8 mouse cellular contexts compared by ENCODE assay signal in genomic region chr11:120492024-120492877, GRCm38 (mm10). TPM values are rescaled to one million over a fixed set of nuclear protein-coding genes. Genes with fewer than 3 reads are reported as not detected.
DNase-seq lines count a peak whose midpoint lies in the region; ATAC-seq and TF ChIP-seq lines count a peak whose summit lies in the region.

No protein-coding gene starts in this region.

- TF ChIP-seq POLR2A in olfactory bulb, adult 2 months (IDR thresholded peaks at IDR 0.05; ENCODE audit: insufficient read depth, low read depth, low read length): no peak

- peaks cover 45% of the 10 kb centered on the region for H3K36me3 ChIP-seq in lung, embryonic 15.5 days

- peak; percentile 58 for ATAC-seq in granulocyte monocyte progenitor cell, adult 5-6 weeks (replicated peaks; ENCODE audit: poor library complexity, severe bottlenecking)
- peak; percentile 21; the same call in 1 of the 2 replicates for ATAC-seq in lung, embryonic 15.5 days (ENCODE audit: borderline replicate concordance, extremely low read depth, low FRiP score, low TSS enrichment)

- peaks cover 37% of the 10 kb centered on the region for H3K4me1 ChIP-seq in lung, embryonic 15.5 days
- peaks cover 17% of the 10 kb centered on the region for H3K4me1 ChIP-seq in olfactory bulb, adult 2 months (ENCODE audit: control insufficient read depth, insufficient read depth, low read length)

- peak overlapping the region; percentile 86 for H3K9ac ChIP-seq in lung, embryonic 15.5 days

- H3K9me3 ChIP-seq in lung, embryonic 15.5 days: no peaks in the 10 kb centered on the region

- no peaks in the 10 kb centered on the region for H3K27me3 ChIP-seq in lung, embryonic 15.5 days

- WGBS in lung, embryonic 15.5 days: under 1% methylated on average over 48 of the region's 48 CpGs
- WGBS in olfactory bulb, adult 2 months: under 1% methylated on average over 48 of the region's 48 CpGs

- H3K4me3 ChIP-seq in lung, embryonic 15.5 days: peak overlapping the region; percentile 99
- peak overlapping the region; percentile 79 for H3K4me3 ChIP-seq in olfactory bulb, adult 2 months (ENCODE audit: insufficient read depth, low read depth, low read length)

- TF ChIP-seq CTCF in olfactory bulb, adult 2 months (IDR thresholded peaks at IDR 0.05; ENCODE audit: insufficient read depth, low read depth, low read length): no peak

- peak overlapping the region; percentile 93 for H3K4me2 ChIP-seq in lung, embryonic 15.5 days

- H3K27ac ChIP-seq in lung, embryonic 15.5 days: peak overlapping the region; percentile 85
- no peak overlapping the region for H3K27ac ChIP-seq in olfactory bulb, adult 2 months (ENCODE audit: insufficient read depth, low read depth, low read length)

- peak; percentile 28 to 40 for DNase-seq in left cerebral cortex, postnatal 25 days (ENCODE audit: low spot score in 2 of 2)
- DNase-seq in left cerebral cortex, postnatal 10 days (ENCODE audit: extremely low spot score in 1 of 2, low spot score in 2 of 2): no peak
- peak; percentile 58 for DNase-seq in brain, adult 2 months (ENCODE audit: low read depth, low spot score)
- DNase-seq in kidney, adult 11 months: peak; percentile 71
- no peak for DNase-seq in layer of hippocampus, postnatal 36 days

- intact Hi-C loops in left cerebral cortex, postnatal 25 days (cut with DNase I): no loop called here
- intact Hi-C loops in left cerebral cortex, postnatal 10 days (cut with DNase I): no loop called here

RNA-seq across cellular contexts. Expression of gene Slc25a10, which starts 0.6 kb away (rescaled TPM):
- 10 to 100 TPM; 18.4 to 20.5 TPM for total RNA-seq in left cerebral cortex, postnatal 25 days (2021)
- total RNA-seq in left cerebral cortex, postnatal 10 days (2021): 10 to 100 TPM; 23.4 to 26.6 TPM
- 20.6 and 21.3 TPM in 2 replicates for total RNA-seq in granulocyte monocyte progenitor cell, adult 5-6 weeks (2014; fragmentation: Nextera tagmentation)
- 20.5 and 26.2 TPM in 2 replicates for total RNA-seq in granulocyte monocyte progenitor cell, adult 5-6 weeks (2017)
- 67.5 and 70.9 TPM in 2 replicates for polyA plus RNA-seq in lung, embryonic 15.5 days (2015; fragmentation: Nextera tagmentation; extraction: Ambion mirVana)
- not detected in 2 replicates for polyA plus RNA-seq in olfactory bulb, adult 2 months (2012; ENCODE audit: insufficient read depth, insufficient read length, low replicate concordance, missing spikeins)
- total RNA-seq in layer of hippocampus, postnatal 36 days (2021): 10 to 100 TPM; 18.7 to 20.4 TPM

RNA-seq across cellular contexts. Expression of gene Mrpl12, which starts 7.8 kb away (rescaled TPM):
- 10 to 100 TPM; 72.6 to 75.2 TPM for total RNA-seq in left cerebral cortex, postnatal 25 days (2021)
- 10 to 100 TPM; 76.6 to 79.1 TPM for total RNA-seq in left cerebral cortex, postnatal 10 days (2021)
- 113 and 121 TPM in 2 replicates for total RNA-seq in granulocyte monocyte progenitor cell, adult 5-6 weeks (2014; fragmentation: Nextera tagmentation)
- 131 and 159 TPM in 2 replicates for total RNA-seq in granulocyte monocyte progenitor cell, adult 5-6 weeks (2017)
- polyA plus RNA-seq in lung, embryonic 15.5 days (2015; fragmentation: Nextera tagmentation; extraction: Ambion mirVana): 125 and 133 TPM in 2 replicates
- not detected in 2 replicates for polyA plus RNA-seq in olfactory bulb, adult 2 months (2012; ENCODE audit: insufficient read depth, insufficient read length, low replicate concordance, missing spikeins)
- total RNA-seq in layer of hippocampus, postnatal 36 days (2021): 10 to 100 TPM; 70.4 to 71.7 TPM

RNA-seq across cellular contexts. Expression of gene Arl16, which starts 24.8 kb away (rescaled TPM):
- total RNA-seq in left cerebral cortex, postnatal 25 days (2021): 10 to 100 TPM; 56.7 to 58.1 TPM
- total RNA-seq in left cerebral cortex, postnatal 10 days (2021): 10 to 100 TPM; 60.9 to 61.0 TPM
- 11.7 and 15.1 TPM in 2 replicates for total RNA-seq in granulocyte monocyte progenitor cell, adult 5-6 weeks (2014; fragmentation: Nextera tagmentation)
- 19.2 and 22.4 TPM in 2 replicates for total RNA-seq in granulocyte monocyte progenitor cell, adult 5-6 weeks (2017)
- 43.8 and 44.6 TPM in 2 replicates for polyA plus RNA-seq in lung, embryonic 15.5 days (2015; fragmentation: Nextera tagmentation; extraction: Ambion mirVana)
- not detected in 2 replicates for polyA plus RNA-seq in olfactory bulb, adult 2 months (2012; ENCODE audit: insufficient read depth, insufficient read length, low replicate concordance, missing spikeins)
- total RNA-seq in layer of hippocampus, postnatal 36 days (2021): 10 to 100 TPM; 48.3 to 49.8 TPM

RNA-seq across cellular contexts. Expression of gene Ccdc137, which starts 34.3 kb away (rescaled TPM):
- total RNA-seq in left cerebral cortex, postnatal 25 days (2021): 10 to 100 TPM; 21.5 to 29.0 TPM
- 10 to 100 TPM; 16.8 to 20.8 TPM for total RNA-seq in left cerebral cortex, postnatal 10 days (2021)
- 35.6 and 43.0 TPM in 2 replicates for total RNA-seq in granulocyte monocyte progenitor cell, adult 5-6 weeks (2014; fragmentation: Nextera tagmentation)
- 39.4 and 57.7 TPM in 2 replicates for total RNA-seq in granulocyte monocyte progenitor cell, adult 5-6 weeks (2017)
- 31.2 and 35.5 TPM in 2 replicates for polyA plus RNA-seq in lung, embryonic 15.5 days (2015; fragmentation: Nextera tagmentation; extraction: Ambion mirVana)
- polyA plus RNA-seq in olfactory bulb, adult 2 months (2012; ENCODE audit: insufficient read depth, insufficient read length, low replicate concordance, missing spikeins): not detected in 2 replicates
- total RNA-seq in layer of hippocampus, postnatal 36 days (2021): 10 to 100 TPM; 25.3 to 31.8 TPM

RNA-seq across cellular contexts. Expression of gene Oxld1, which starts 34.4 kb away (rescaled TPM):
- 10 to 100 TPM; 12.6 to 15.9 TPM for total RNA-seq in left cerebral cortex, postnatal 25 days (2021)
- 10 to 100 TPM; 10.6 to 13.8 TPM for total RNA-seq in left cerebral cortex, postnatal 10 days (2021)
- 7.9 and 8.6 TPM in 2 replicates for total RNA-seq in granulocyte monocyte progenitor cell, adult 5-6 weeks (2014; fragmentation: Nextera tagmentation)
- total RNA-seq in granulocyte monocyte progenitor cell, adult 5-6 weeks (2017): 12.8 and 19.5 TPM in 2 replicates
- polyA plus RNA-seq in lung, embryonic 15.5 days (2015; fragmentation: Nextera tagmentation; extraction: Ambion mirVana): 12.7 and 13.0 TPM in 2 replicates
- polyA plus RNA-seq in olfactory bulb, adult 2 months (2012; ENCODE audit: insufficient read depth, insufficient read length, low replicate concordance, missing spikeins): not detected in 2 replicates
- 10 to 100 TPM; 13.2 to 15.6 TPM for total RNA-seq in layer of hippocampus, postnatal 36 days (2021)

Comparison
In these comparisons a context has a peak if more than half of its experiments do, and no peak if none do; other contexts are left out.
1. DNase-seq: peak in left cerebral cortex, postnatal 25 days (2 of 2), brain, adult 2 months (single experiment) and kidney, adult 11 months (single experiment); none in left cerebral cortex, postnatal 10 days (0 of 2) and layer of hippocampus, postnatal 36 days (0 of 2).